Mouse (Mus musculus) ES-E14 (cell line): ENCODE measurements at regions not wholly inside any gene's neighbourhood (a gene's known extent, or its start where the extent isn't known, plus 50 kb on each side); places are given as distances from the start of the nearest gene placed in this dataset.

Experiments used
- CHD2 ChIP-seq: IDR thresholded peaks from 2 replicates; pipeline ENCODE4 v1.6.1; 2014; ENCODE audit warnings: mild to moderate bottlenecking, low read depth, low read length, inconsistent platforms
- HCFC1 ChIP-seq: IDR thresholded peaks from 2 replicates; pipeline ENCODE4 v1.6.1; 2012; ENCODE audit warnings: low read length, inconsistent platforms, borderline replicate concordance; ENCODE audit not compliant: insufficient read depth
- MAFK ChIP-seq: IDR thresholded peaks from 2 replicates; pipeline ENCODE4 v1.6.1; 2014; ENCODE audit warnings: mild to moderate bottlenecking, low read depth, low read length, inconsistent platforms; ENCODE audit not compliant: insufficient read depth
- ZC3H11A ChIP-seq: IDR thresholded peaks from 2 replicates; pipeline ENCODE4 v1.6.1; 2012; ENCODE audit warnings: low read depth, mild to moderate bottlenecking, inconsistent platforms, low read length, borderline replicate concordance
- ZNF384 ChIP-seq: IDR thresholded peaks from 2 replicates; pipeline ENCODE4 v1.6.1; 2012; ENCODE audit warnings: low read depth, low read length, inconsistent platforms

- TF ChIP-seq ZNF384 (no peak), HCFC1 (no peak), ZC3H11A (no peak), MAFK (no peak), CHD2 (no peak)
Observed at GRCm38 (mm10) chr8:107715901-107716300, 127.6 kb upstream of the Psmd7 start.
